Comparison of ENCODE assay signal across 12 mouse cellular contexts in the genomic region with DNA sequence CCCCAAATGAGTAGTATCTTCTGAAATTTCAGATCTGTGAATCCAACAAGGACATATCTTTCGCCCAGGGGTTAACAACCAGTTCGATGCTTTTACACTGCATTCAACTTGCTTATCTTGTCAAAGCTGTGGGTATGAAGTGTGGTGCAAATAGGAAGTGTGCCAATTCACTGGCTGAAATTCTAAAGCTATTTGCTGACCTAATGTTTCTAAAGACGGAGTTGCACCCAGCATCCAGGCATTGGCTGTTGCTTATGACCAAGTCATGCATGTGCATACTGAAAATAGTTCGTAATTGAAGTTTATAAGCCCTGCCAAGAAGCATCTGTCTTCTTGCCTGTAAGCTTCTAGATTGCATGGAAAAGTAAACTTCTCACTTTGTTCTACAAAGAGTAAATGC. TPM values are rescaled to one million over a fixed set of nuclear protein-coding genes. Genes with fewer than 3 reads are reported as not detected.
DNase-seq lines count a peak whose midpoint lies in the region; ATAC-seq and TF ChIP-seq lines count a peak whose summit lies in the region.
"Had no signal": no experiment of that assay in that cellular context is flagged by ENCODE, and none has a peak within 500 bp of the region (broad histone marks: within the 10 kb centered on the region; RNA-seq: fewer than 3 reads in every experiment).

No protein-coding gene starts in this region.

- H3K4me3 ChIP-seq in heart, postnatal 0 days (ENCODE audit: low read depth, low read length): no peak overlapping the region
- H3K4me3 ChIP-seq: kidney, embryonic 15.5 days; limb, embryonic 10.5 days had no signal

- H3K9me3 ChIP-seq in heart, postnatal 0 days (replicated peaks; ENCODE audit: control insufficient read depth, low read length): no peaks in the 10 kb centered on the region
- H3K9me3 ChIP-seq: kidney, embryonic 15.5 days; limb, embryonic 10.5 days had no signal

- H3K4me2 ChIP-seq in heart, postnatal 0 days (ENCODE audit: low read depth, low read length): no peak overlapping the region
- H3K4me2 ChIP-seq: kidney, embryonic 15.5 days had no signal

- no peak for TF ChIP-seq CTCF in heart, postnatal 0 days (IDR thresholded peaks at IDR 0.05; ENCODE audit: low read depth)

- H3K27me3 ChIP-seq in heart, postnatal 0 days (ENCODE audit: control insufficient read depth, insufficient read depth, low read length): no peaks in the 10 kb centered on the region
- H3K27me3 ChIP-seq: kidney, embryonic 15.5 days had no signal

- no peaks in the 10 kb centered on the region for H3K36me3 ChIP-seq in heart, postnatal 0 days (replicated peaks; ENCODE audit: control insufficient read depth, insufficient read depth, low read length)
- H3K36me3 ChIP-seq: kidney, embryonic 15.5 days; limb, embryonic 10.5 days had no signal

- no peak overlapping the region for H3K27ac ChIP-seq in heart, postnatal 0 days (ENCODE audit: low read depth)
- H3K27ac ChIP-seq: kidney, embryonic 15.5 days; limb, embryonic 10.5 days had no signal

- ATAC-seq in heart, postnatal 0 days (ENCODE audit: insufficient read depth, low read depth): peak; percentile 75
- peak; percentile 78 for ATAC-seq in megakaryocyte, adult 5-6 weeks (ENCODE audit: poor library complexity, severe bottlenecking)
- ATAC-seq: forebrain, postnatal 0 days had no signal

- H3K9ac ChIP-seq in heart, postnatal 0 days (replicated peaks; ENCODE audit: low read depth, low read length): no peak overlapping the region
- H3K9ac ChIP-seq: forebrain, postnatal 0 days; kidney, embryonic 15.5 days had no signal

- no peaks in the 10 kb centered on the region; the same call in 1 of the 2 replicates for H3K4me1 ChIP-seq in heart, postnatal 0 days (ENCODE audit: control insufficient read depth, insufficient read depth)
- H3K4me1 ChIP-seq: limb, embryonic 10.5 days had no signal

- WGBS in heart, postnatal 0 days: 20% methylated on average over 4 of the region's 4 CpGs

- no peak for TF ChIP-seq EP300 in heart, postnatal 0 days (IDR thresholded peaks at IDR 0.05; ENCODE audit: low read depth)

- peak; percentile 7 for DNase-seq in layer of hippocampus, adult 11-12 months (ENCODE audit: low spot score)
- DNase-seq in layer of hippocampus, postnatal 36 days: no peak
- DNase-seq in NIH3T3 (ENCODE audit: low read depth): peak; percentile 60
- DNase-seq in heart, postnatal 0 days (ENCODE audit: low spot score): peak; percentile 76
- no peak for DNase-seq in spleen, adult 18-20 months
- no peak for DNase-seq in B cell, adult 2 months
- no peak for DNase-seq in kidney, adult 18-20 months
- DNase-seq: cerebellum, adult 9-10 months; forebrain, postnatal 0 days had no signal

RNA-seq across cellular contexts. Expression of gene Pla2g4a, which starts 5.6 kb away (rescaled TPM):
- 1 to 10 TPM; 1.4 to 2.8 TPM for total RNA-seq in layer of hippocampus, postnatal 36 days (2021)
- total RNA-seq in heart, postnatal 0 days (2014; rRNA removed; ENCODE audit: low replicate concordance): 2.4 and 5.9 TPM in 2 replicates
- polyA plus RNA-seq in heart, postnatal 0 days (2015; fragmentation: Nextera tagmentation; extraction: Ambion mirVana): 2.8 and 3.1 TPM in 2 replicates
- total RNA-seq in megakaryocyte, adult 5-6 weeks (2015): 31.8 and 32.3 TPM in 2 replicates
- 69.2 and 86.6 TPM in 2 replicates for total RNA-seq in megakaryocyte, adult 5-6 weeks (2017)

Comparison
In these comparisons a context has a peak if more than half of its experiments do, and no peak if none do; other contexts are left out.
1. DNase-seq: peak in layer of hippocampus, adult 11-12 months (single experiment), NIH3T3 (single experiment) and heart, postnatal 0 days (single experiment); none in layer of hippocampus, postnatal 36 days (0 of 2), spleen, adult 18-20 months (0 of 2), B cell, adult 2 months (0 of 2) and kidney, adult 18-20 months (single experiment).